Mouse (Mus musculus) spleen, postnatal 36 days (tissue): ENCODE data around the gene Bdnf.

ENCODE experiments used
- DNase-seq, 2 experiments: peaks; one replicate each; pipeline ENCODE4 v3.0.0; 2022; ENCODE audit warnings: low spot score in 2 of 2, mixed read lengths in 1 of 2

Bdnf gene

GRCm38 (mm10) chr2:109674532-109674931, at the start of gene Bdnf:
TSS of gene Bdnf (plus strand) at chr2:109674700.
- no peak for DNase-seq

- no peak for DNase-seq
These were observed 47.6 kb upstream of the Bdnf start for GRCm38 (mm10) chr2:109626864-109627263.

- DNase-seq: no peak
These were observed 718 bp upstream of the Bdnf start for GRCm38 (mm10) chr2:109673509-109674455.

GRCm38 (mm10) chr2:109675051-109675450, 551 bp downstream of the Bdnf start:
- no peak for DNase-seq

GRCm38 (mm10) chr2:109675973-109676617, 1.6 kb downstream of the Bdnf start:
- DNase-seq: no peak

- no peak for DNase-seq
These were observed 2.1 kb downstream of the Bdnf start for GRCm38 (mm10) chr2:109676618-109676974.

GRCm38 (mm10) chr2:109677221-109678089, 3.0 kb downstream of the Bdnf start:
- DNase-seq: no peak

- DNase-seq: no peak
These were observed 3.5 kb downstream of the Bdnf start for GRCm38 (mm10) chr2:109678090-109678409.

- no peak for DNase-seq
These were observed 4.0 kb downstream of the Bdnf start for GRCm38 (mm10) chr2:109678454-109678853.

- DNase-seq: no peak
These were observed 4.9 kb downstream of the Bdnf start for GRCm38 (mm10) chr2:109679446-109679845.

GRCm38 (mm10) chr2:109681071-109681470, 6.6 kb downstream of the Bdnf start:
- no peak for DNase-seq

- DNase-seq: no peak
These were observed 14.2 kb downstream of the Bdnf start for GRCm38 (mm10) chr2:109688661-109689060.

GRCm38 (mm10) chr2:109692266-109693177, 18.0 kb downstream of the Bdnf start:
- no peak for DNase-seq

GRCm38 (mm10) chr2:109693178-109694115, 18.9 kb downstream of the Bdnf start:
- no peak for DNase-seq

GRCm38 (mm10) chr2:109694116-109694837, 19.8 kb downstream of the Bdnf start:
- DNase-seq: no peak

- no peak for DNase-seq
These were observed 20.3 kb downstream of the Bdnf start for GRCm38 (mm10) chr2:109694838-109695225.

- no peak for DNase-seq
These were observed 22.7 kb downstream of the Bdnf start for GRCm38 (mm10) chr2:109697151-109697550.

- DNase-seq: no peak
These were observed 25.8 kb downstream of the Bdnf start for GRCm38 (mm10) chr2:109700291-109700690.

- DNase-seq: no peak
These were observed 29.1 kb downstream of the Bdnf start for GRCm38 (mm10) chr2:109703588-109703987.
